Mouse (Mus musculus) kidney, adult 2 months (tissue): Measurements from ENCODE around the gene Gbgt1. TPM values are rescaled to one million over a fixed set of nuclear protein-coding genes. Genes with fewer than 3 reads are reported as not detected.

Source experiments
- DNase-seq: peaks from one replicate; pipeline ENCODE4 v3.0.0; 2021
- H3K27ac ChIP-seq: fragments of 200-500 bp; 2 replicates; pipeline ENCODE4 v1.5.1; 2012; ENCODE audit warnings: low read depth, low read length, control low read depth, inconsistent platforms; ENCODE audit not compliant: insufficient read depth
- H3K27me3 ChIP-seq: fragments of 200-500 bp; replicated peaks from 2 replicates; pipeline ENCODE4 v1.6.1; 2012; ENCODE audit warnings: mild to moderate bottlenecking, moderate library complexity, low read length, inconsistent platforms; ENCODE audit not compliant: control insufficient read depth, insufficient read depth
- H3K36me3 ChIP-seq: fragments of 200-500 bp; 2 replicates; pipeline ENCODE4 v1.6.1; 2012; ENCODE audit warnings: mild to moderate bottlenecking, moderate library complexity, low read length, inconsistent platforms; ENCODE audit not compliant: control insufficient read depth, insufficient read depth
- H3K4me1 ChIP-seq: fragments of 200-500 bp; 2 replicates; pipeline ENCODE4 v1.6.1; 2011; ENCODE audit warnings: low read length; ENCODE audit not compliant: control insufficient read depth, insufficient read depth
- H3K4me3 ChIP-seq: fragments of 200-500 bp; 2 replicates; pipeline ENCODE4 v1.5.1; 2011; ENCODE audit warnings: mild to moderate bottlenecking, low read depth, low read length, control low read depth; ENCODE audit not compliant: insufficient read depth
- CTCF ChIP-seq: fragments of 200-500 bp; conservative IDR thresholded peaks from 2 replicates; pipeline ENCODE4 v1.5.1; 2011; ENCODE audit warnings: low read depth, mild to moderate bottlenecking, control low read depth, low read length, moderate library complexity, mixed read lengths; ENCODE audit not compliant: insufficient read depth, insufficient read length
- POLR2A ChIP-seq: fragments of 200-500 bp; IDR thresholded peaks from one replicate; pipeline ENCODE4 v1.6.1; 2011; ENCODE audit warnings: low read depth, low read length, control low read depth
- WGBS: fragments of 180-500 bp; shearing (Covaris S2); methylation state at CpG from one replicate; pipeline ENCODE4 v1.1.7; 2018; 5-methylcytosine and 5-hydroxymethylcytosine counted together
- polyA plus RNA-seq: library from polyadenylated mRNA; depleted of rRNA; stranded (reverse); fragments of >200 nt; gene quantifications from 2 replicates; pipeline ENCODE4 v1.2.3, GENCODE M21; 2012

The Gbgt1 gene
- polyA plus RNA-seq, 1 experiment = 1.2 TPM

DNA sequence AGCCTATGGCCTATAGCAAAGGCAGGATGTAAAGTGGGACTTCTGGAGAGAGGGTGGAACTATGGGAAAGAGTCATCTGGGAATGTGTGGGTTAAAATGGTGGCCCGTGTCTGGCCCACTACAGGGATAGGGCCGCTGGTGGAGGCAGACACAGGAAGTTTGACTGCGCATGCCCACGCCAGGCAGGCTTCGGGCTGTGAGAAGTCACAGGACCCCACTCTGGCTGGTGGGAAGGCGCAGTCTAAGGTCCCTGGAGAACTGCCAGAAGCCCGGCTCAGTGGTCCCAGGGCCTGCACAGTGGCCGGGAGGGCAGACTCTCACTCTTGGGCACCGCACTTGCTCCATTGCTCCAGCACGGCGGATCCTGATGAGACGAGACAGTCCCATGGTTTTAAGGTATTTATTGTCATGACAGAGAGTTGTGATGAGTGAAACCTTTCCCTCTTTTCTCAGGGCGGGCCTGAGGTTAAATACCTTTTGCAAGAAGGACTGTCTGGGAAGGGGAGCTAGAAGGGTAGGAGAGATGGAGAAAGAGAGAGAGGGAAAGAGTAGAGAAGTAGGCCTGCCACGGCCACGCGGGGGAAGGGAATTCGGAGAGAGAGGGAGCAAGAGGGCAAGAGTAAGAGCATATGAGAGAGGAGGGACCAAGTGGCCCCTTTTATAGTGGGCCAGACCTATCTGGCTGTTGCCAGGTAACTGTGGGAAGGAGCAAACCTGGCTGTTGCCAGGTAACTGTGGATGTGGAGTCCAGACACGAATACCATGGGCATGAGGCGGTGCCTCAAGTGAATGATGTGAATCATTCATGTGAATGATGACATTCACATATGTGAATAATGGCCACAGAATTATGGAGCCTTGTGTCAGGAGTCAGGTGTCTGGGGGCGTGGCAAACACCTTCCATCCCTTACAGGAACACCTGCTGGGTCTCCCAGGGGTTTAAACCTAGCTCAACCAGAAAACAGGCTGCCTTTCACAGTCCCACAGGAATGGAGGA lies 17.2 kb upstream of the Gbgt1 start:
- 75% methylated on average over 20 of the region's 20 CpGs for WGBS
- H3K36me3 ChIP-seq = no peaks in the 10 kb centered on the region
- no peaks in the 10 kb centered on the region for H3K27me3 ChIP-seq
- no peak overlapping the region for H3K4me3 ChIP-seq
- H3K27ac ChIP-seq = no peak overlapping the region
- DNase-seq = no peak
- TF ChIP-seq POLR2A (no peak), CTCF (no peak)
- H3K4me1 ChIP-seq = no peaks in the 10 kb centered on the region

DNA sequence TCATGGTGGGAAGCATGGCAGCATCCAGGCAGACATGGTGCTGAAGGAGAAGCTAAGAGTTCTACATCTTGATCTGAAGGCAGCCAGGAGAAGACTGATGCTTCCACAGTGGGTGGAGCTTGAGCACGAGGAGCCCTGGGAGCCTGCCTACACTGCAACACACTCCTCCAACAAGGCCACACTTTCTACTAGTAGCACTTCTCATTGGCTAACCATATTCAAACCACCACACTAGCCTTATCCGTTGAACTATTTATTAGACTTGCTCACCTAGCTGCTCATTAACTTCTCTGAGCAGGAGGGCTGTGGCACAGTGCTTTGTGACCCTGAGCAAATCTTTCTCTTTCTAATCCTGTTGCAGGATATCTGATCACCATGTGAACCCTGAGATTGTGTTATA lies 12.8 kb upstream of the Gbgt1 start:
- DNase-seq = peak; percentile 76
- H3K4me1 ChIP-seq = no peaks in the 10 kb centered on the region
- H3K36me3 ChIP-seq = no peaks in the 10 kb centered on the region
- TF ChIP-seq POLR2A (no peak), CTCF (no peak)
- H3K4me3 ChIP-seq = no peak overlapping the region
- H3K27ac ChIP-seq = no peak overlapping the region
- 36% methylated on average over 2 of the region's 2 CpGs for WGBS
- no peaks in the 10 kb centered on the region for H3K27me3 ChIP-seq

DNA sequence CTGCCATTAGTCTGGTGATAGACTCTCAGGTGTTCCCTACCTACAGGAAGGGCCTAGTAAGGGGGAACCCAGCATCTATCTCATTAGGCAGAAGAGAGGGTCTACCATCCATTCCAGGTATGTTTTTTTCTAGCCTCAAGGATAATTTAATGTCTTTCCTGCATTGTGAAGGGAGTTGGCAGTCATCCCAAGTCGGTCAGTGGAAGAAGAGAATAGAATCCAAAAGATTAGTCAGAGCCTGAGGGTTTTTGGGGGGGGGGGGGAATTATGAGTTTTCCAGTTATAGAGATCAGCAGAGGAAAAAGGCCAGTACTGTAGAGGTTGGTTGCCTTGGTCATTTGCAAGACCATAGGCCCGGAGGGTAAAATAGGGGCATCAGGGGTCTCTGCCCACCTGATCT lies 2.2 kb upstream of the Gbgt1 start:
- no peaks in the 10 kb centered on the region for H3K36me3 ChIP-seq
- no peaks in the 10 kb centered on the region for H3K27me3 ChIP-seq
- no peak overlapping the region for H3K4me3 ChIP-seq
- H3K4me1 ChIP-seq = no peaks in the 10 kb centered on the region
- H3K27ac ChIP-seq = no peak overlapping the region
- no peak for TF ChIP-seq CTCF
- TF ChIP-seq POLR2A = no peak
- 75% methylated on average over 2 of the region's 2 CpGs for WGBS
- no peak for DNase-seq

DNA sequence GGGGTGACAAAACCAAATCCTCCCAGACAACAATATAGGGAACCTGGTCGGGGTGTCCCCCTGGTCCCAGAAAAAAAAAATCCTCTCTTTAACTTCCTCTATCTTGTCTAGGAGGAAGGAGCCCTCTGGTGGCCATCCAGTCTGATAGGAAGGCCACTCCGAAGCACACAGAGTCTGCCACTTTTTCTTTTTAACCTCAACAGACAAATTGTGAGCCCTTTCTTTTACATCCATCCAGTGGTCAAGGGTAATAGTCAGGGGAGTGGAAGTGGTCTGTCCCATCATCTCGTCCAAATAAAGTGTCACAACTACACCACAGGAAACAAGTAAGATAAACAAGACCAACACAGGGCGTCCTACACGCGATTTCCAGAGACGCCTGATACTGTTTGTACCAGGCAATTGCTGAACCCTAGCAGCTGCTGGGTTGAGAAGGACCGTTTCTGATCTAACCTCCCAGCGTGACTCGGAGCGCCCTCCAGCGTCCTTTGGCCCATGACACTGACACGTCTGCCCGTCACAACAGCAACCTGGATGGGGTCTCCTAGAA lies 1.4 kb upstream of the Gbgt1 start:
- Histone ChIP-seq H3K27me3 (no peaks in the 10 kb centered on the region), H3K4me1 (no peaks in the 10 kb centered on the region), H3K27ac (no peak overlapping the region), H3K4me3 (peak overlapping the region; percentile 51), H3K36me3 (no peaks in the 10 kb centered on the region)
- peak; percentile 46 for DNase-seq
- 45% methylated on average over 14 of the region's 14 CpGs for WGBS
- no peak for TF ChIP-seq POLR2A
- TF ChIP-seq CTCF = peak; percentile 29; the same call in 1 of the 2 replicates

DNA sequence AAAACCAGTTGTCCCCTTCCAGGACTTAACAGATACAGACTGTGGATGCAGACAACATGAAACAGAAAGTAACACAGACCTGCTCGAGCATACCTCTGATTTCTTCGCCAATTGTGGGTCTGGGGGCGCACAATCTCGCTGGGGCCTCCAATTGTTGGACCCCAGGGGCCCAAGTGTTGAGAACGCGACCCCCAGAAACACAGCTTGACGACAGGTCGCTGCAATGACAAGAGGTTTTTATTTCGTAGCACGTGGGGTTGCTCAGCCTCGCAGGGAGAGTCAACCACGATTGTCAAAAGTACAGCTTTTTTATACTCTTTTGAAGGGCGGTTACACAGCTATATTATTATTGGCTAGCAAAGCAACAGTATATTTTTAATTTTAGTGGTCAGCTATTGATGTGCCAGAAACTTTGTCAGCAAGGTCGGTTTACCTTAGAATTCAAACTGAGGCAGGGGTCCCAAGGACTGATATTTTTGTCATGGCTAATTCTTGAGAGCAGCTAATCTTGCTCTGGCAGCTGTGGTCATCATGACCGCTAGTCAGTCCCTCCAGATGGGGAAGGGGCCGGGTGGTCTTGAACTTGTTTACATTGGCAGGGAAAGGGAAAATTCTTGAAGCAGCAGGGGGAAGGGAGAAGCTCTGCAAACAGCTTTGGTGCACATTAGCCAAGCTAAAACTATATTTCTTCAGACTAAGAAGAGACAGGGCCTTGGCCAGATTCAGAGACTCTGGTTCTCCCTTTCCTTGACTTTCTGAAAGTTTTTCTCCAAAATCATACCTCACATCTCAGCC lies 693 bp upstream of the Gbgt1 start:
- TF ChIP-seq POLR2A = no peak
- TF ChIP-seq CTCF = no peak
- Histone ChIP-seq H3K36me3 (no peaks in the 10 kb centered on the region), H3K4me1 (no peaks in the 10 kb centered on the region), H3K27me3 (no peaks in the 10 kb centered on the region), H3K4me3 (peak overlapping the region; percentile 51), H3K27ac (no peak overlapping the region)
- WGBS = 71% methylated on average over 16 of the region's 16 CpGs
- DNase-seq = no peak

DNA sequence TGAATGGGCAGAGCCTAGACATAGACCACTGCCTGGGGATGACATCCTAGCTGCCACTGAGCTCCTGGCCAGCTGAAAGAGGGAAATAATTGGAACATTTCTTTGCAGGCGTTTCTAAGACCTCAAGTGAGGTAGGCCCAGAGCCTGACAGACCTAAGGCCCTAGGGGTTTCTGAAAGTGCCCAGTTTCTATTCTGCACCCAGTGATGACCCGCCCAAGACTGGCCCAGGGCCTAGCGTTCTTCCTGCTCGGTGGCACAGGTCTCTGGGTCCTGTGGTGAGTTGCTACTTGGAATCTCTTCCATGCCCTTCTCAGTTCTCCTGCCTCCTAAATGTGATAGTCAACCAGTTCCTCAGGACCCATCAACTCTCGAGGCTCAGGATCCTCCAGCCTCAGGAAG lies 870 bp downstream of the Gbgt1 start:
- H3K27me3 ChIP-seq = no peaks in the 10 kb centered on the region
- no peak overlapping the region for H3K4me3 ChIP-seq
- no peak for TF ChIP-seq POLR2A
- TF ChIP-seq CTCF = no peak
- DNase-seq = no peak
- 88% methylated on average over 5 of the region's 5 CpGs for WGBS
- H3K4me1 ChIP-seq = no peaks in the 10 kb centered on the region
- H3K36me3 ChIP-seq = no peaks in the 10 kb centered on the region
- H3K27ac ChIP-seq = no peak overlapping the region
